Mouse (Mus musculus): ENCODE data around the gene Rbfox1.

GRCm38 (mm10) chr16:6381572-6381971 is 496.4 kb downstream of the Rbfox1 start:
- TF ChIP-seq POLR2A (IDR thresholded peaks at IDR 0.05; ENCODE audit: extremely low read depth, insufficient read depth, low read length) (no peak), CTCF (IDR thresholded peaks at IDR 0.05; ENCODE audit: low read depth, low read length) (no peak)
